46 mouse cellular contexts compared by ENCODE assay signal in the genomic region with DNA sequence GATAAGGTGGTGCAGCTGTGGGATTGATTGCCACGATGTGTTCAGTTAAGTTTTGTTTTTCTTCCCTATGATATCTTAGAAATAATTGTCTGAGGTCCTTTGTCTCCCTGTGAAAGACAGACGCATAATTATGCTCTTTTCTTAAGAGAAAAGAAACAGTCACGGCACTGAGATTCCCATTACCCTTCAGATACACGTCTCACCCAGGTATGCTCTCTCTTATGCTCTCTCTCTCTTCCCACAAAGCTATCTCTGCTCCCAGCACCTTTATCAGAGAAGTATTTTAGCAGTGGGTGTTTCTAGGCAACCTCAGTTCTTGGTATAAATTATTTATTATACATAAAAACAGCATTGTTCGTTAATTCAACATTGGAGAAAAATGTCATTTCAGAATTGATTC. TPM values are rescaled to one million over a fixed set of nuclear protein-coding genes. Genes with fewer than 3 reads are reported as not detected.
"Had no signal": no experiment of that assay in that cellular context is flagged by ENCODE, and none has a peak within 500 bp of the region (broad histone marks: within the 10 kb centered on the region; RNA-seq: fewer than 3 reads in every experiment).

No protein-coding gene starts in this region.

- H3K27ac ChIP-seq: left cerebral cortex, adult 2 months; limb, embryonic 10.5 days; limb, embryonic 12.5 days; limb, embryonic 13.5 days; limb, embryonic 15.5 days; liver, embryonic 12.5 days; liver, embryonic 13.5 days; liver, embryonic 14.5 days; liver, embryonic 15.5 days; lung, embryonic 15.5 days; macrophage; midbrain, embryonic 10.5 days; midbrain, embryonic 12.5 days; midbrain, embryonic 13.5 days; midbrain, embryonic 15.5 days had no signal

- DNase-seq: left cerebral cortex, postnatal 4 days; liver; liver, embryonic 13.5 days; liver, postnatal 0 days; lung, adult 18-20 months; lung, adult 2 months; lung, embryonic 14.5 days; lung, postnatal 10 days; lung, postnatal 14 days; lung, postnatal 36 days; lung, postnatal 4 days; midbrain, embryonic 14.5 days had no signal

- H3K4me1 ChIP-seq: limb, embryonic 10.5 days; limb, embryonic 15.5 days; liver, embryonic 12.5 days; liver, embryonic 13.5 days; liver, embryonic 15.5 days; lung, embryonic 15.5 days; megakaryocyte, embryonic 14.5 days; midbrain, embryonic 10.5 days; midbrain, embryonic 12.5 days; midbrain, embryonic 13.5 days; midbrain, embryonic 15.5 days had no signal

- H3K36me3 ChIP-seq: limb, embryonic 10.5 days; limb, embryonic 12.5 days; limb, embryonic 13.5 days; limb, embryonic 15.5 days; liver, embryonic 12.5 days; liver, embryonic 13.5 days; liver, embryonic 15.5 days; lung, embryonic 15.5 days; midbrain, embryonic 10.5 days; midbrain, embryonic 12.5 days; midbrain, embryonic 13.5 days; midbrain, embryonic 15.5 days had no signal

- H3K4me2 ChIP-seq: limb, embryonic 12.5 days; limb, embryonic 13.5 days; limb, embryonic 15.5 days; liver, embryonic 11.5 days; liver, embryonic 12.5 days; liver, embryonic 13.5 days; liver, embryonic 15.5 days; lung, embryonic 14.5 days; lung, embryonic 15.5 days; midbrain, embryonic 11.5 days; midbrain, embryonic 12.5 days; midbrain, embryonic 13.5 days; midbrain, embryonic 15.5 days had no signal

- H3K4me3 ChIP-seq: left cerebral cortex, adult 2 months; limb, embryonic 10.5 days; limb, embryonic 12.5 days; limb, embryonic 13.5 days; limb, embryonic 15.5 days; liver, embryonic 12.5 days; liver, embryonic 13.5 days; liver, embryonic 15.5 days; lung, embryonic 15.5 days; megakaryocyte, embryonic 14.5 days; midbrain, embryonic 10.5 days; midbrain, embryonic 12.5 days; midbrain, embryonic 13.5 days; midbrain, embryonic 15.5 days; myocyte had no signal

- H3K9ac ChIP-seq: limb, embryonic 12.5 days; limb, embryonic 13.5 days; limb, embryonic 15.5 days; liver, embryonic 12.5 days; liver, embryonic 13.5 days; liver, embryonic 14.5 days; liver, embryonic 15.5 days; liver, postnatal 0 days; lung, embryonic 14.5 days; lung, embryonic 15.5 days; midbrain, embryonic 12.5 days; midbrain, embryonic 13.5 days; midbrain, embryonic 15.5 days had no signal

- H3K9me3 ChIP-seq: limb, embryonic 10.5 days; limb, embryonic 12.5 days; limb, embryonic 13.5 days; limb, embryonic 15.5 days; liver, embryonic 12.5 days; liver, embryonic 13.5 days; liver, embryonic 15.5 days; lung, embryonic 15.5 days; midbrain, embryonic 10.5 days; midbrain, embryonic 12.5 days; midbrain, embryonic 13.5 days; midbrain, embryonic 15.5 days had no signal

- H3K27me3 ChIP-seq: limb, embryonic 12.5 days; limb, embryonic 13.5 days; limb, embryonic 15.5 days; liver, embryonic 12.5 days; liver, embryonic 13.5 days; liver, embryonic 15.5 days; lung, embryonic 15.5 days; megakaryocyte, embryonic 14.5 days; midbrain, embryonic 12.5 days; midbrain, embryonic 13.5 days; midbrain, embryonic 15.5 days had no signal

- ATAC-seq: liver, embryonic 12.5 days; liver, postnatal 0 days; lung, postnatal 0 days; midbrain, embryonic 13.5 days; midbrain, embryonic 15.5 days; midbrain, embryonic 16.5 days had no signal

RNA-seq across cellular contexts. Expression of a gene that starts 11.6 kb away (rescaled TPM):
- total RNA-seq: left cerebral cortex, adult 2 months; left cerebral cortex, adult 8-10 months; left cerebral cortex, postnatal 10 days; left cerebral cortex, postnatal 14 days; left cerebral cortex, postnatal 25 days; left cerebral cortex, postnatal 36 days; left cerebral cortex, postnatal 4 days; liver, adult 2 months; megakaryocyte progenitor cell, adult 5-6 weeks; megakaryocyte, adult 5-6 weeks; megakaryocyte-erythroid progenitor cell, adult 5-6 weeks; midbrain, postnatal 0 days had no signal
- polyA plus RNA-seq: limb, embryonic 10.5 days; limb, embryonic 11.5 days; limb, embryonic 12.5 days; limb, embryonic 13.5 days; limb, embryonic 14.5 days; limb, embryonic 15.5 days; liver, adult 2 months; liver, embryonic 11.5 days; liver, embryonic 12.5 days; liver, embryonic 13.5 days; liver, embryonic 14.5 days; liver, embryonic 15.5 days; liver, embryonic 16.5 days; liver, postnatal 0 days; lung, adult 2 months; lung, embryonic 14.5 days; lung, embryonic 15.5 days; lung, embryonic 16.5 days; lung, postnatal 0 days; macrophage; midbrain, embryonic 10.5 days; midbrain, embryonic 12.5 days; midbrain, embryonic 13.5 days; midbrain, embryonic 14.5 days; midbrain, postnatal 0 days; myocyte had no signal
